27 mouse cellular contexts compared by ENCODE assay signal in genomic region chr14:34663381-34663780, GRCm38 (mm10). TPM values are rescaled to one million over a fixed set of nuclear protein-coding genes. Genes with fewer than 3 reads are reported as not detected.
DNase-seq lines count a peak whose midpoint lies in the region; ATAC-seq and TF ChIP-seq lines count a peak whose summit lies in the region.
"Had no signal": no experiment of that assay in that cellular context is flagged by ENCODE, and none has a peak within 500 bp of the region (broad histone marks: within the 10 kb centered on the region; RNA-seq: fewer than 3 reads in every experiment).

No protein-coding gene starts in this region.

- intact Hi-C loops in left cerebral cortex, postnatal 14 days (cut with DNase I), result no loop called here

- H3K9ac ChIP-seq in hindbrain, embryonic 13.5 days, result no peak overlapping the region
- H3K9ac ChIP-seq in ES-Bruce4 (ENCODE audit: low read depth, poor library complexity, severe bottlenecking), result no peak overlapping the region
- no peak overlapping the region for H3K9ac ChIP-seq in liver, embryonic 15.5 days
- H3K9ac ChIP-seq: embryonic facial prominence, embryonic 12.5 days; forebrain, embryonic 13.5 days; heart, embryonic 12.5 days; limb, embryonic 15.5 days; midbrain, embryonic 12.5 days had no signal

- H3K27me3 ChIP-seq in hindbrain, embryonic 10.5 days (ENCODE audit: insufficient read depth, poor library complexity, severe bottlenecking), result peaks cover 66% of the 10 kb centered on the region
- peaks cover 64% of the 10 kb centered on the region for H3K27me3 ChIP-seq in hindbrain, embryonic 13.5 days
- H3K27me3 ChIP-seq in ES-Bruce4 (ENCODE audit: control insufficient read depth, insufficient read depth, low read length, poor library complexity, severe bottlenecking), result no peaks in the 10 kb centered on the region
- H3K27me3 ChIP-seq in liver, embryonic 15.5 days, result no peaks in the 10 kb centered on the region
- H3K27me3 ChIP-seq: heart, embryonic 12.5 days; Patski had no signal

- DNase-seq in hindbrain, embryonic 10.5 days (ENCODE audit: low spot score), result peak; percentile 44
- DNase-seq in embryo, embryonic 10 days (ENCODE audit: low spot score), result peak; percentile 74
- no peak for DNase-seq in lung, postnatal 10 days
- DNase-seq in left cerebral cortex, postnatal 14 days (ENCODE audit: low spot score in 2 of 2), result no peak
- DNase-seq: adrenal gland, postnatal 10 days; cerebellum, adult 8-10 months; heart, postnatal 10 days; kidney, adult 18-20 months; layer of hippocampus, adult 9-11 months; left cerebral cortex, postnatal 4 days; right cerebral cortex, postnatal 25 days; spleen, adult 18-20 months had no signal

- TF ChIP-seq CTCF in ES-Bruce4 (IDR thresholded peaks at IDR 0.05; ENCODE audit: low read depth, low read length), result no peak

- peak; percentile 42; the same call in 1 of the 2 replicates for TF ChIP-seq EP300 in ES-Bruce4 (IDR thresholded peaks at IDR 0.05; ENCODE audit: insufficient read depth, low read depth, low read length)

- H3K4me2 ChIP-seq in hindbrain, embryonic 13.5 days, result no peak overlapping the region
- peak overlapping the region; percentile 91; the same call in 1 of the 2 replicates for H3K4me2 ChIP-seq in liver, embryonic 15.5 days
- H3K4me2 ChIP-seq: forebrain, embryonic 13.5 days; limb, embryonic 15.5 days; midbrain, embryonic 12.5 days had no signal

- no peak for ATAC-seq in hindbrain, embryonic 13.5 days (ENCODE audit: low FRiP score)
- no peak for ATAC-seq in liver, embryonic 15.5 days (ENCODE audit: insufficient read depth)
- ATAC-seq: activated CD4-positive, CD25-positive, alpha-beta regulatory T cell, adult 4 months; CD4-positive, CD25-positive, alpha-beta regulatory T cell, adult 4 months; forebrain, embryonic 13.5 days; Patski had no signal

- no peaks in the 10 kb centered on the region for H3K9me3 ChIP-seq in hindbrain, embryonic 10.5 days
- H3K9me3 ChIP-seq in hindbrain, embryonic 13.5 days, result no peaks in the 10 kb centered on the region
- H3K9me3 ChIP-seq in ES-Bruce4 (replicated peaks; ENCODE audit: control insufficient read depth, insufficient read depth, low read length, poor library complexity, severe bottlenecking), result peaks cover 4% of the 10 kb centered on the region; the same call in 1 of the 2 replicates
- no peaks in the 10 kb centered on the region for H3K9me3 ChIP-seq in liver, embryonic 15.5 days (replicated peaks)
- H3K9me3 ChIP-seq: embryonic facial prominence, embryonic 12.5 days; forebrain, embryonic 13.5 days; G1E; heart, embryonic 12.5 days; limb, embryonic 15.5 days; midbrain, embryonic 12.5 days had no signal

- 75% methylated on average over 1 of the region's 1 CpGs for WGBS in hindbrain, embryonic 10.5 days
- 81% methylated on average over 1 of the region's 1 CpGs for WGBS in hindbrain, embryonic 13.5 days
- 88% methylated on average over 1 of the region's 1 CpGs for WGBS in liver, embryonic 15.5 days (ENCODE audit: insufficient replicate concordance)

- H3K36me3 ChIP-seq in hindbrain, embryonic 10.5 days, result no peaks in the 10 kb centered on the region
- no peaks in the 10 kb centered on the region for H3K36me3 ChIP-seq in hindbrain, embryonic 13.5 days
- no peaks in the 10 kb centered on the region for H3K36me3 ChIP-seq in ES-Bruce4 (ENCODE audit: control insufficient read depth, insufficient read depth, low read length, poor library complexity, severe bottlenecking)
- no peaks in the 10 kb centered on the region for H3K36me3 ChIP-seq in liver, embryonic 15.5 days (replicated peaks)
- H3K36me3 ChIP-seq: embryonic facial prominence, embryonic 12.5 days; G1E; heart, embryonic 12.5 days; limb, embryonic 15.5 days; midbrain, embryonic 12.5 days had no signal

- H3K4me1 ChIP-seq in hindbrain, embryonic 10.5 days (replicated peaks), result peaks cover 19% of the 10 kb centered on the region
- peaks cover 19% of the 10 kb centered on the region for H3K4me1 ChIP-seq in hindbrain, embryonic 13.5 days (replicated peaks)
- peaks cover 5% of the 10 kb centered on the region for H3K4me1 ChIP-seq in ES-Bruce4 (ENCODE audit: control insufficient read depth, insufficient read depth, low read length)
- peaks cover 47% of the 10 kb centered on the region for H3K4me1 ChIP-seq in liver, embryonic 15.5 days (replicated peaks)

- H3K4me3 ChIP-seq in hindbrain, embryonic 10.5 days, result no peak overlapping the region
- H3K4me3 ChIP-seq in hindbrain, embryonic 13.5 days, result no peak overlapping the region
- H3K4me3 ChIP-seq in ES-Bruce4 (ENCODE audit: low read depth, low read length), result no peak overlapping the region
- H3K4me3 ChIP-seq in liver, embryonic 15.5 days (replicated peaks), result peak overlapping the region; percentile 69; the same call in 1 of the 2 replicates
- H3K4me3 ChIP-seq: embryonic facial prominence, embryonic 12.5 days; forebrain, embryonic 13.5 days; heart, embryonic 12.5 days; left cerebral cortex, adult 2 months; limb, embryonic 15.5 days; midbrain, embryonic 12.5 days had no signal

- H3K27ac ChIP-seq in hindbrain, embryonic 10.5 days, result no peak overlapping the region
- no peak overlapping the region for H3K27ac ChIP-seq in hindbrain, embryonic 13.5 days
- no peak overlapping the region for H3K27ac ChIP-seq in ES-Bruce4 (ENCODE audit: insufficient read depth, low read length)
- H3K27ac ChIP-seq in liver, embryonic 15.5 days (replicated peaks), result peak overlapping the region; percentile 100
- H3K27ac ChIP-seq: embryonic facial prominence, embryonic 12.5 days; forebrain, embryonic 13.5 days; kidney, postnatal 0 days; left cerebral cortex, adult 2 months; limb, embryonic 15.5 days; macrophage; midbrain, embryonic 12.5 days had no signal

- TF ChIP-seq POLR2A in ES-Bruce4 (IDR thresholded peaks at IDR 0.05; ENCODE audit: insufficient read depth, low read length), result no peak

RNA-seq across cellular contexts. Expression of gene Wapl, which starts 10.3 kb away (rescaled TPM):
- 18.7 and 25.6 TPM in 2 replicates for polyA plus RNA-seq in hindbrain, embryonic 10.5 days (2016; fragmentation: Nextera tagmentation; extraction: Ambion mirVana)
- polyA plus RNA-seq in hindbrain, embryonic 13.5 days (2015; fragmentation: Nextera tagmentation; extraction: Ambion mirVana), result 19.2 and 19.4 TPM in 2 replicates
- polyA plus RNA-seq in ES-Bruce4 (2011; ENCODE audit: insufficient read depth, insufficient read length, low read depth, missing spikeins), result 205 and 231 TPM in 2 replicates
- 22.9 TPM in 2 replicates for polyA plus RNA-seq in liver, embryonic 15.5 days (2015; fragmentation: Nextera tagmentation; extraction: Ambion mirVana)
- 10 to 100 TPM; 34.8 to 35.6 TPM for total RNA-seq in left cerebral cortex, postnatal 14 days (2021)

Comparison
In these comparisons a context has a peak if more than half of its experiments do, and no peak if none do; other contexts are left out.
1. DNase-seq: peak in hindbrain, embryonic 10.5 days (single experiment) and embryo, embryonic 10 days (single experiment); none in lung, postnatal 10 days (single experiment) and left cerebral cortex, postnatal 14 days (0 of 2).